Mouse (Mus musculus) cerebellum, adult 11-12 months (tissue): Measurements from ENCODE around the gene Hrh1.

ENCODE experiments used
- DNase-seq: peaks from one replicate; pipeline ENCODE4 v3.0.0; 2022

Hrh1 gene

DNA sequence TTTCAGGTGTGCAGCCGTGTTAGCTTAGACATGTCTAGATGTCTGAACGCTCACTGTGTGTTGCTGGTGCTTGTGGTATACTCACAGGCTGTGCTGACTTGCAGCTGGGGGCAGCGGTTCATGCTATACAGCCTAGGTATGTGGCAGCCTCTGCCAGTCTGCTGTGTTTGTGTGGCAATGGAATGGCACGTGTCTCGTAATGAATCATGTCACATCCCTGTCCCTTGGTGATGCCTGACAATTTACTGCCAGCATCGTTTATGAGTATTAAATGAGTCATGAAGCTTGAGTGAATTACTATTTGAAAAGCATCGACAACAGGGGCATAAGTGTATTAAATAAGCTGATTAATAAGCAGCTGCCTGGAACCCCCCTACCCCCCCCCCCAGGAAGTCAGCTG, 9.3 kb downstream of the Hrh1 start:
- no peak for DNase-seq

- no peak for DNase-seq
These were observed 10.5 kb downstream of the Hrh1 start for GRCm38 (mm10) chr6:114408278-114408677.

- no peak for DNase-seq
These were observed 14.2 kb downstream of the Hrh1 start for GRCm38 (mm10) chr6:114411913-114412312.

DNA sequence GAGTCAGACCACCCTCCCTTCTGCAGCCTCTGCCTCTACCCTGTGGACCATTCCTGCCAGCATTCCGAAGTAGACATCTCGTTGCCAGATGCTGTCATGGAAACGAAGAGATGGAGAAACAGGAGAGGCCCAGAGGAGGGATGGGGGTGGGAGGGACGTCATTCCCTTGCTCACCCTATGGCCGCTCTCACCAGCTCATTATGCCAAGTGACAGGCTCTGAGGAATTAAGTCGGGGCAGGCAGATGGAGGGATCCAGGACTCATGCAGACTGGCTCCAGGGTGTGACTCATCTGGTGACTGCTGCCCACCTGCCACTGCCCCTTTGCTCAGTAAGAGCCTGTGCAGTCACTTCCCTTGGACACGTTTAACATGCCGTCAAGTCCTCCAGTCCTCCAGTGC, 16.8 kb downstream of the Hrh1 start:
- DNase-seq, result no peak

DNA sequence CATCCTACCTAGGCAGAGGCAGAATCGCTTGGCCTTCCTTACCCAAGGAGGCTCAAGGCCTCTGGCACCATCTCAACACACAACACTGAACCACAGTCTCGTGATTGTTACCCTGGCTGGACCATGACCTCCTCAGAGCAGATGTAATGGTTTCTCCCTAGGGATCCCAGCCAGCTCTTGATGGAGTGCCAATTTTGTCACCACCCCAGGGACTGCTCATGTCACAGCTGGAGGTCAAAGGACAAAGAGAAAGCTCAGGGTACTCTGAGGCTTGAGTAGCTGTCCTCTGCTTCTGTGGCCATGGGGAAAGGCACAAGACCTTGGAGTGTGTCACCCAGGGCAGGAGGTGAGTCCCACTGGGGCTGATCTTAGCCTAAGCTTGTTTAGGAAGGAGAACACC, 20.3 kb downstream of the Hrh1 start:
- no peak for DNase-seq

- no peak for DNase-seq
These were observed 23.3 kb downstream of the Hrh1 start for GRCm38 (mm10) chr6:114421061-114421460.

DNA sequence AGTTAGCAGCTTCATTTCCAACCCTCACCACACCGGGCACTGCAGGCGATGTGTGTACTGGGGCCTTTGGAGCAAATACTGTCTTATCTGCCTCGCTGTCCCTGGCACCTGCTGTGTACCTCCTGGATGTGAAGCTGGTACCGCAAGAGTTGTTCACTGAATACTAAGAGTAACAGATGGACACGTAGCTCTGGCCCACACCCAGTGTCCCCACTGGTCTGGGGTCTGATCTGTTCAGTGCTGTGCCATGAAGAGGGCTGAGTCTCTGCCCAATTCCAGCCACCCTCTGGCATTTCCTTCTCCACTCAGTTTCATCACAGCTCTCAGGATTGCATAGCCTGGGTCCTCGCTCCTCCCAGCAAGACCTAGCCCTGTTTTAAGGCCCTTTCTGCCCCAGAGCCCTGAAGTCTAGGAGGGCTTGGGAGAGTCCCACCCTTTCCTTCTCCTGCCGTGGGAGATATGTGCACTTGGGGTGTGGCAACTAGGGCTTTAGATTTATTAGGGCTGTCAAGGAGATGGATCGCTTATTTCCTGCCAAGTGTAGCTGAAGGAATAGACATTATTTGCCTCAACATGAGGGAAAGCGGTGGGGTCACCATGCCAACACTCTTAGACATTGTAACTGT, 25.4 kb downstream of the Hrh1 start:
- no peak for DNase-seq

GRCm38 (mm10) chr6:114425343-114425742, 27.6 kb downstream of the Hrh1 start:
- DNase-seq, result no peak

DNA sequence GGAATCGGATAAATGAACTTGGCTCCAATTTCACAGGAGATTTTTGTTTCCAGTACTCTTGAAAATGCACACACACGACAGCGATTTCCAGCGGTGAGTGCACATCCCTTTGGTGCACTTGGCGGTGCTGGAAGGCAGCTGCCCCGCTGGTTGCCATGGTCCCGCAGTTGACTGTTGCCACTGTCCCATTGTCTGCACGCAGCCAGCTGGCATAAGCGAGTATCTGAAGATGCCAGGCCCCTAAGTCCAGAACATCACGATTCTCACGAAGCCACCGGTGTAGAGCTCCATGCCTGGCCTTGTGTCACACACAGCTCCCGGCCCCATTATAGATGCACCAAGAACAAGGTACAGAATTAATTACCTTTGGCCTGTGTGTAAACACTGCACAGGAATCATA, 29.9 kb downstream of the Hrh1 start:
- DNase-seq, result no peak

DNA sequence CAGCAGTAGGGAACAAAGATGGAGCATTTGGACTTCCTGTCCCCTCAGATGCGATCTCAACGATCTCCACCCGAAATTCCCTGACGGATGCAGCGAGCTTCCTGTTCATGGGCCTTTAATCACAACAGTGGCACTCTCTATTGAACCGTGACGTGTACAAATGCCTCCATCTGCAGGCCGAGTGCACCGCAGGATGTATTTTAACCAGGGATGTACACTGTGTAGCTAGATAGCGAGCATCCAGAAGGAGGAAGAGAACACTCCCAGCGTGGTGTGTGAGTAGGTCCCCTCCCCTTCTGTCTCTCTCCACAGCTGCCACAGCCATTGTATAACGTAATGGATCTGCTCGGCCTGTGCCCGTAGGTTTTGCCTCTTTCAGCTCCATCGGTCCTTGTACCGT, 31.1 kb downstream of the Hrh1 start:
- DNase-seq, result no peak

GRCm38 (mm10) chr6:114432591-114432990, 34.9 kb downstream of the Hrh1 start:
- no peak for DNase-seq

DNA sequence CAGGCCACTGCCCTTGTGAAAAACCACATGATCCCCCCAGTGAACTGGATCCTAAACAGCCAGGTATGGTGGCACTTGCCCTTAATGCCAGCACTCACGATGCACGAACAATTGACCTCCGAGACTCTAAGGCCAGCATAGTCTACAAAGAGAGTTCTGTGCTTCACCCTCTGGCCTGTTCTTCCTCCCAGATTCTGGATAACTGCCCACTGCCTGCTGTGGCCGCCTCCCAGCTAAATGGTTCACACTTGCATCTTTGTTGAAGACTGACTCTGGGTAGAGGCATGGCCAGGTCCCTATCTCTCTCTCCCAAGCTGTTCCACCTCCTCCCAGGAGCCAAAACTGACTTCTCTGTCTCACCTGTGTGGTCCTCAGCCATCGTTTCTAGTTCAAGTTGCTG, 36.8 kb downstream of the Hrh1 start:
- no peak for DNase-seq

DNA sequence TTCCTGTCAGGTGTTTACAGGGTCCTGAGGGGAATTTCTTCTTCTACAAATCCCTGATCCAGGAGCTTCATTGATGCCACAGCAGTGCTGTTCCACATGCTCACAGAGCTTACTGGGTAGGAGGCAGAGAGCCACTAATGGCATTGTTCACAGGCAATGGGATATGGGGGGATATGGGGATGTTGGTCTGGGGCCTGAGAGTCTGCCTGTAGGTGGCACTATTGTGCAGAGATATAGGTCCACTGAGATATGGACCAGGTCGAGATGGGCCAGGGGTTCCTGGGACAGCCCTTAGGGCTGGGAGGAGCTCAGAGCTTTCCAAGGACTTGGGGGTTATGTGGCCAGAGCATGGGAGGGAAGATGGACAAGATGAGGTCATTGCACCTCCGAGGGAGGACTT, 42.6 kb downstream of the Hrh1 start:
- no peak for DNase-seq

- no peak for DNase-seq
These were observed 43.2 kb downstream of the Hrh1 start for GRCm38 (mm10) chr6:114440788-114441453.

DNA sequence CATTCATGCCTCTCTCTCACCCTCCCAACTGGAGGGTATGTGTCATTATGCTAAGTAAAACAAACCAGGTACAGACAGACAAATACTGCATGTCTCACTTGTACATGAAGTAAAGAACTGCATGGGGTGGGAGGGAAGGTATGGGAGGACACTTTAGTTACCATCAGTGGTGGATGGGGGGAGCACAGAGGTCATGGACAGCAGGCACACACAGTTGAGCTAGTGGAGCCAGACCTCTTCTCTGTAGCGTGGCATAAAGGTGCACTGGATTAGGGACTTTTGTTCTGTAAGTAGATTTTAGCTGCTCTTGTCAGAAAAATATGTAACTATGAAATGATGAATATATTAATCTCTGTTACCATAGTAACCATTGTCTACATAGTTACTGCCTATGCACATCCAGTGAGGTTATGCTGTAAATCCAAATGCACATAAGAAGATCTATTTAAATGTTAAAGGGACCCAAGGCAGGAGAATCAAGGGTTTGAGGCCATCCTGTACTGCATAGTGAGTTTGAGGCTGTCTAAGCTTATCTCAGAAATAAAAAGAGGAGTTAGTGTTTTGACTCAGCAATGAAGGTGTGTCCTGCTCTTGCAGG, 46.6 kb downstream of the Hrh1 start:
- DNase-seq, result no peak

- no peak for DNase-seq
These were observed 47.2 kb downstream of the Hrh1 start for GRCm38 (mm10) chr6:114444976-114445375.

DNA sequence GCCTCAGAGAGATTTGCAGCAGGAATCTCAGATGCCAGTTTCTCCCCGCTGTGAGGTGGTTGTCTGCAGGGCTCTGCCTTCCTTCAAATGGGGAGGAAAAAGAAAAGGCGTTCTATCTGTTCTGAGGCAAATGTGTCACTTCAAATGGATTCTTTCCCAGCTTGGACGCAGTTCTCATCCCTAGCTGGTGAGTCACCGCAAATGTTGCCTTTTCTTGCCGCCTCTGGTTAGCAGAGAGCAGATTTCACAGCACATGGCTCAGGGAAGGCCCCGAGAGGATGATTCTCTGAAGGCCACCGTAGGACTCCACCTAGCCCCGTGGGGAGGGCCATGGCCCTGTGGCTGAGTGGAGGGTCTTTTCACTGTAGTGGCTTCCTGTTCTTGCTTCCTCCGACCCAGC, 51.2 kb downstream of the Hrh1 start:
- no peak for DNase-seq

DNA sequence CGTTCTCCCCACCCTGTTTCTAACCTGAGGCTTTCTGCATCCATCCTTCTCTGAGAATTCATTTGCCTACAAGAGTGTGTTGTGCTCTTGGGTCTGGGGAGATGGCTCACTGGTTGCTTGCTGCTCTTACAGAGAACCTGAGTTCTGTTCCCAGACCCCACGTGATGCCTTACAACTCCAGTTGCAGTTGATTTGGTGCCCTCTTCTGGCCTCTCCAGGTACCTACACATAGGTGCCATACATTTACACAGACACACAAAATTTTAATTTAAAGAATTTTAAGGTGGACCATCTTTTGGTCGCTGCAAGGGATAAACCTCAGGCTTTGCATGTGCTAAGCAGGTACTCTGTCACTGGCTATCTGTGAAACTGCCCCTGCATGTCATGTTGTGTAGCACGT, 57.5 kb downstream of the Hrh1 start:
- DNase-seq, result no peak

- no peak for DNase-seq
These were observed 58.7 kb downstream of the Hrh1 start for GRCm38 (mm10) chr6:114456255-114457042.

- no peak for DNase-seq
These were observed 59.6 kb downstream of the Hrh1 start for GRCm38 (mm10) chr6:114457299-114457698.

DNA sequence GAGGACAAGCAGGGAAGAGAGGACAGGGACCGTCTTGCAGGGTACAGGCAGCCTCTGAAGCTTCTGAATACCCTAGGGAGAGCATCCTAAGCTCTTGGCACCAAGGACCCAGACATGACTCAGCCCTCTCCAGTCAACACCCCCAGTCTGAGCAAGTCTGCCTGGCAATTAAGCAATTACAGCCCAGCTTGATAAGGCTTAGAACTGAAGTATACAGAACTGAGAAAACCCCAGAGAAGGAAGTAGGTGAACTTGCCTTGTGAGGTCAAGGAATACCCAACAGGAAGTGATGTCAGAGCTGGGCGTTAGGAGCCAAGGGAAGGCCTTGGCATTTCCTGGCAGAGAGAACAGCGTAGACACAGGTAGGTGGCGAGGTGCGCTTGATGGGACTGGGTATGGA, 60.5 kb downstream of the Hrh1 start:
- DNase-seq, result no peak

DNA sequence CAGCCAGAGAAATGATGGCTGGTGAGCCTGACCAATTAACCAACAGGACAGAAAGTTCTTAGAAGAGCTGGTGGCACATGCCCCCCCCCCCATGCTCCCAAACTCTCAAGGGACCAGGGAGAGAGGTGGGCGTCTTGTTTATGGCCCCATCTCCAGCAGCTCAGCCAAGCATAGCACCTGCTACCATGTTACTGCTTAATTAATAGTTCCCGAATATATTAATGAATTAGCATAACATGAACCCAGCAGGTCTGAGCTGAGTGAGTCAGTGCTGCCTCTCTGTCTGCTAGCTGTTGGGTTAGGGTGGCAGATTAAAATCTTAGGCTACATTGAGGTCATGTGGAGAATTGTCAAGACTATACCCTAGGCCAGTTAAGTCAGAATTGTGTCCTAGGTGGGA, 62.2 kb downstream of the Hrh1 start:
- DNase-seq, result no peak

- DNase-seq, result no peak
These were observed 63.8 kb downstream of the Hrh1 start for GRCm38 (mm10) chr6:114461536-114461935.

DNA sequence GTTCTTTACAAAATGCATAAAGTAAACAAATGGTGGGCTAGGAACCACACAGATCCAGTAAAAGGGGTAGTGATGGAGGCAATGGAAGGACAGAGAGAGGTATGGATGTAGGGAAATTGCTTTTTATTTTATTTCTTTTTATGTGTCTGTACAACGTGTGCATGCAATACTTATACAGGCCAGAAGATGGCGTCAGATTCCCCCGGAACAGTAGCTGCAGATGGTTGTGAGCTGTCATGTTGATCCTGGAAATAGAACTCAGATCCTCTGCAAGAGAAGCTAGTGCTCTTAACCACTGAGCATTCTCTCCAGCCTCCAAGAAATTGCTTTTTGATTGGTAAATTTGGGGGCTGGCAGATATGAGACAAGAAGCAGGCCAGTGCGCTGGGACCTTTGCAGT, 65.0 kb downstream of the Hrh1 start:
- DNase-seq, result no peak
